Mouse (Mus musculus) frontal cortex, postnatal 10 days (tissue): ENCODE measurements around the gene Gstcd.
A peak's percentile ranks its signal among the peaks of the same experiment; 100 is the strongest.

ENCODE experiments used
- DNase-seq, 2 experiments: peaks; one replicate each; pipeline ENCODE4 v3.0.0; 2022; ENCODE audit warnings: low spot score in 2 of 2, mixed read lengths in 1 of 2

Gstcd gene

GRCm38 (mm10) chr3:133026977-133027376 is 64.9 kb downstream of the Gstcd start:
- DNase-seq = no peak

GRCm38 (mm10) chr3:133007250-133007649 is 84.6 kb downstream of the Gstcd start:
- DNase-seq = no peak

GRCm38 (mm10) chr3:132996299-132996698 is 95.5 kb downstream of the Gstcd start:
- DNase-seq = no peak

- DNase-seq = no peak
Observed at GRCm38 (mm10) chr3:132995904-132996267, 95.9 kb downstream of the Gstcd start.

GRCm38 (mm10) chr3:132995172-132995903 is 96.5 kb downstream of the Gstcd start:
- DNase-seq = no peak

- DNase-seq = no peak
Observed at GRCm38 (mm10) chr3:132986188-132986587, 105.6 kb downstream of the Gstcd start.

GRCm38 (mm10) chr3:132983845-132984485 is 107.9 kb downstream of the Gstcd start:
- no peak for DNase-seq

GRCm38 (mm10) chr3:132981968-132982367 is 109.9 kb downstream of the Gstcd start:
- no peak for DNase-seq

GRCm38 (mm10) chr3:132979781-132980461 is 111.9 kb downstream of the Gstcd start:
- DNase-seq = no peak

GRCm38 (mm10) chr3:132966255-132966654 is 125.6 kb downstream of the Gstcd start:
- no peak for DNase-seq

GRCm38 (mm10) chr3:132964715-132965507 is 126.9 kb downstream of the Gstcd start:
- no peak for DNase-seq

- DNase-seq = no peak
Observed at GRCm38 (mm10) chr3:132962631-132963361, 129.0 kb downstream of the Gstcd start.

- no peak for DNase-seq
Observed at GRCm38 (mm10) chr3:132950529-132950880, 141.3 kb downstream of the Gstcd start.

- DNase-seq = peak in 1 of 2 experiments; percentile 35
Observed at GRCm38 (mm10) chr3:132949791-132950528, 141.9 kb downstream of the Gstcd start, which contains the start of gene Npnt. Gene Npnt, minus strand, starts transcription at chr3:132950291.

GRCm38 (mm10) chr3:132949380-132949790 is 142.4 kb downstream of the Gstcd start:
- peak in 1 of 2 experiments; percentile 16 for DNase-seq

GRCm38 (mm10) chr3:132948298-132948795 is 143.5 kb downstream of the Gstcd start:
- no peak for DNase-seq

- DNase-seq = no peak
Observed at GRCm38 (mm10) chr3:132946086-132946485, 145.7 kb downstream of the Gstcd start.

GRCm38 (mm10) chr3:132945669-132946068 is 146.2 kb downstream of the Gstcd start:
- DNase-seq = no peak

- DNase-seq = no peak
Observed at GRCm38 (mm10) chr3:132944609-132945008, 147.2 kb downstream of the Gstcd start.

GRCm38 (mm10) chr3:132944193-132944592 is 147.6 kb downstream of the Gstcd start:
- DNase-seq = no peak
